Mouse (Mus musculus) bone marrow macrophage, adult 2 months (primary cell): Measurements from ENCODE around the gene Rpl3. TPM values are rescaled to one million over a fixed set of nuclear protein-coding genes. Genes with fewer than 3 reads are reported as not detected.

Experiments
- H3K27ac ChIP-seq: 2 replicates; pipeline ENCODE4 v1.5.1; 2012; ENCODE audit warnings: low read depth, low read length; ENCODE audit not compliant: insufficient read depth
- H3K4me1 ChIP-seq: 2 replicates; pipeline ENCODE4 v1.6.1; 2012; ENCODE audit warnings: low read length; ENCODE audit not compliant: control insufficient read depth, insufficient read depth
- H3K4me3 ChIP-seq: 2 replicates; pipeline ENCODE4 v1.5.1; 2012; ENCODE audit warnings: mild to moderate bottlenecking, low read length, moderate library complexity; ENCODE audit not compliant: insufficient read depth
- CTCF ChIP-seq: IDR thresholded peaks from 2 replicates; pipeline ENCODE4 v1.5.1; 2012; ENCODE audit warnings: low read depth, mild to moderate bottlenecking, low read length, moderate library complexity
- POLR2A ChIP-seq: IDR thresholded peaks from 2 replicates; pipeline ENCODE4 v1.6.1; 2012; ENCODE audit warnings: mild to moderate bottlenecking, low read depth, low read length, borderline replicate concordance
- polyA plus RNA-seq: library from polyadenylated mRNA; stranded (reverse); fragments of >200 nt; gene quantifications from 2 replicates; pipeline ENCODE4 v1.2.4, GENCODE M21; 2012; ENCODE audit not compliant: missing spikeins, insufficient read depth, insufficient read length

Rpl3 gene
- polyA plus RNA-seq, 1 experiment = 928 TPM

- Histone ChIP-seq H3K27ac (no peak overlapping the region), H3K4me3 (no peak overlapping the region), H3K4me1 (peaks cover 63% of the 10 kb centered on the region)
- TF ChIP-seq POLR2A = no peak
- no peak for TF ChIP-seq CTCF
Measured at GRCm38 (mm10) chr15:80028862-80029261, 62.8 kb downstream of the Rpl3 start.

Other genes with a start within 250 kb of the Rpl3 start
- gene Apobec3, start 200.2 kb downstream of the Rpl3 start, polyA plus RNA-seq = 179 and 198 TPM in 2 replicates
- 18.5 and 32.9 TPM in 2 replicates for gene Cbx7, start 120.7 kb downstream of the Rpl3 start, polyA plus RNA-seq
- 47.3 and 52.2 TPM in 2 replicates for gene Pdgfb, start 76.9 kb downstream of the Rpl3 start, polyA plus RNA-seq
- gene Syngr1, start 534 bp downstream of the Rpl3 start, polyA plus RNA-seq = 95.0 and 111 TPM in 2 replicates
- 18.3 and 19.2 TPM in 2 replicates for gene Tab1, start 41.3 kb upstream of the Rpl3 start, polyA plus RNA-seq
- not detected in 2 replicates for gene Mgat3, start 81.9 kb upstream of the Rpl3 start, polyA plus RNA-seq
- 19.7 and 22.2 TPM in 2 replicates for gene Mief1, start 142.2 kb upstream of the Rpl3 start, polyA plus RNA-seq
- not detected in 2 replicates for gene AC140267.1, start 144.0 kb upstream of the Rpl3 start, polyA plus RNA-seq
- gene Atf4, start 163.3 kb upstream of the Rpl3 start, polyA plus RNA-seq = 122 and 133 TPM in 2 replicates
- 18.6 and 26.0 TPM in 2 replicates for gene Rps19bp1, start 172.4 kb upstream of the Rpl3 start, polyA plus RNA-seq
- gene Cacna1i, start 195.4 kb upstream of the Rpl3 start, polyA plus RNA-seq = 0.13 TPM in 1 of 2 replicates, not detected in the other